Mouse (Mus musculus): ENCODE results near the gene Gm49358.

Gm49358 gene

GRCm38 (mm10) chr10:86872121-86872520, 108.3 kb downstream of the Gm49358 start:
- DNase-seq (ENCODE audit: low read depth, low spot score), result no peak

GRCm38 (mm10) chr10:86872591-86872990, 108.8 kb downstream of the Gm49358 start:
- DNase-seq (ENCODE audit: low read depth, low spot score), result no peak

DNA sequence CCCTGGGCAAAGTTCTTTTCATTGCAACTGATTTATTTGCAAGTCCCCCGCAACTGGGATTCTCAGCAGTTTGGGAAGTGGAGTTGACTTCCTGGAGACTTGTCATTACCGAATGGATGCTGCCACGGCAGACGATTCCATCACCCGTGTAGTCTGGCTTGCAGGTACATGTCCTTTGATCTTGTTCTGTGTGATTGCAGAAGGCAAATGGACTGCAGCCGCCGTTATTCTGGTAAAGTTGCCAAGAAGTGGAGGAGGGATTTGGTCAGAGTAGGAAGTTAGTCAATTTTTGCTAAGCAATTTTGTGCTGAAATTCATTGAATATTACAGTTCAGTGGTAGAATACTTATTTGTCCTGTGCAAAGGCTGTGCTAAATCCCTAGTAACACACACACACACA, 114.9 kb downstream of the Gm49358 start:
- no peak for DNase-seq (ENCODE audit: low read depth, low spot score)

- DNase-seq (ENCODE audit: low read depth, low spot score), result no peak
These were observed 116.5 kb downstream of the Gm49358 start for GRCm38 (mm10) chr10:86880071-86880806.

DNA sequence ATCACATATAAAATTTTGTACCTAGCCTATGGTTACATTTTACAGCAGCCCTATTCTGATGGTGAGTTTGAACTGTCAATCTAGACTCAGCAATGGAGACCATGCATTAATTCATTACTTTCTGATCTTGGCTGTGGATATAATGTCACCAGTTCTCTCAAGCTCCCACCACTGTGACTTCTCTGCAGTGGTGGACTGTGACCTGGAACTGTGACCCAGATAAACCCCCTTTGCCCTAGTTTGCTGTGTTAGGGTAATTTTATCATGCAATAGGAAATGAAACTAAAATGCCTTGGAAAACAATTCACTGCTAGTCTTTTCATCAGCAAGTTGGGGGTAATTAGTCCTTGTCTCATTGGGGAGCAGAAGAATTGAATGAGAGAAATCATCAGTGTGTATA, 117.7 kb downstream of the Gm49358 start:
- no peak for DNase-seq (ENCODE audit: low read depth, low spot score)
